Mouse (Mus musculus): Measurements from ENCODE around the gene Zmym6. TPM values are rescaled to one million over a fixed set of nuclear protein-coding genes. Genes with fewer than 3 reads are reported as not detected.

Zmym6 gene
- polyA plus RNA-seq, 1 experiment from 2014 or later = 33.7 TPM

DNA sequence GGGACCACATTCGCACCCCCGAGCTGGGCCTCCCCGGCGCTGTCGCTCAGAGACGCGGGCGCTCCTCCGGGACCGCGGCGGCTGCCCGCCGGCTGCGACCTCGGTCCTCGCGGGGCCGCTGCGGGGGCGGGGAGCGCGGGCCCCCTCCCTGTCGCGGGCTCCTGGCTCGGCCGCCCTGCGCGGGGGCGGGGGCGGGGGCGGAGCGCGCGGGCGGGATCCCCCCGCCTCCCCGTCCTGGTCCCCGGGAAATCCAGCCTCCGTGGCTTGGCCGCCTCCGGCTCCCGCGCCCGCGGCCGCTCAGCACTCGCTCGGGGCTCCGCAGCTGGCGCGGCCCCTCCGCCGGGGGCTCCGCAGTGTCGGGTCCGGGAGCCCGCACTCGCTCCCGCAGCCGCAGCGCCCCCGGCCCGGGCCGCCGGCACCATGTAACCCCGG is 91.7 kb downstream of the Zmym6 start, which contains the start of gene Dlgap3:
Dlgap3 (plus strand) TSS at position 291 of the 432 bp plus-strand sequence.
- Histone ChIP-seq H3K9me3 (replicated peaks) (no peaks in the 10 kb centered on the region), H3K27me3 (replicated peaks) (0 out of 2 replicates have a peak, but pooled peaks cover 6% of the 10 kb centered on the region), H3K4me2 (peak within 1 kb of the TSS; percentile 91), H3K9ac (replicated peaks) (peak within 1 kb of the TSS; percentile 96), H3K27ac (replicated peaks) (peak within 1 kb of the TSS; percentile 88), H3K4me3 (replicated peaks) (peak within 1 kb of the TSS; percentile 89), H3K36me3 (no peaks in the 10 kb centered on the region), H3K4me1 (peaks cover 49% of the 10 kb centered on the region)
- WGBS = 1% methylated on average over 53 of the region's 67 CpGs
- peak; percentile 81 for ATAC-seq (ENCODE audit: low FRiP score)

DNA sequence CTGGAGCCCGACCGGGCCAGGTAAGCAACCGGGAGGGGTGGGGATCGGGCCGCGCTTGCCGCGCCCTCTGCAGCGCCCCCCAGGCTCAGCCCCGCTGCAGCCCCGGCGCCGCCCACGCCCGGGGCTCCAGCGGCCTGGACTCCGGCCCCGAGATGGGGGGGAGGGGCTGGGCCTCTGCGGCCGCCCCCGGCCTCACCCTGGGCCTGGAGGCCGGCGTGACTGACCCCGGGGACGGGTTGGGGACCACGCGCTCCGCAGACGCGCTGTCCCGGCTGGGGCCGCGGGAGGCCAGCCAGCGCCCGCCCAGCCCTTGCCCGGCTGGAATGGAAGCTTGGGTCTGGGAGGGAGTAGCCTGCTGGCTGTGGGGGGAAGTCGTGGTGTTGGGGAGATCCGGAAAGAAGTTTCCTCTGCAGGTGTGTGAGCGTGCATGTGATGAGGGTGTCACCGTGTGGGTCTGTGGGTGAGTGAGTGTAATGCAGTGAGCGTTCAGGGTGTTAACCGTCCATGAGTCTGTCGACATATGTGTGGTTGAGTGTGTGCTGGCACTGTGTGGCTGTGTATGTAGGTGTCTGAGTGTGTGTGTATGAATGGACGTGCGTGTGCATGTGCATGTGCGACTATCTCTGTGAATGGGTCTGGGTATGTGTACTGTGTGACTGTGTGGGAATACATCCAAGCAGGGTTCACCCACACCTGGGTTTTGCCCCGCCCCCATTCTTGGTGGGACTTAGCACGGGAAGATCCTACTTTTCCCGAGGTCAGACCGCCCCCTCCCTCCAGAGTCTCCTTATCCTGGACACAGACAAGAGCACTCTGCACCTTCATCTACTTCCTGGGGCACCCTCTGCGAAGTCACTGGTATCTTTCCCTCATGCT is 92.4 kb downstream of the Zmym6 start:
- 2% methylated on average over 47 of the region's 51 CpGs for WGBS
- no peaks in the 10 kb centered on the region for H3K36me3 ChIP-seq
- H3K4me3 ChIP-seq (replicated peaks) = peak overlapping the region; percentile 89
- H3K27ac ChIP-seq (replicated peaks) = peak overlapping the region; percentile 88
- H3K9ac ChIP-seq (replicated peaks) = peak overlapping the region; percentile 96
- ATAC-seq (ENCODE audit: low FRiP score) = peak; percentile 52
- H3K9me3 ChIP-seq (replicated peaks) = no peaks in the 10 kb centered on the region
- H3K4me2 ChIP-seq = peak overlapping the region; percentile 91
- H3K4me1 ChIP-seq = peaks cover 49% of the 10 kb centered on the region
- H3K27me3 ChIP-seq (replicated peaks) = 0 out of 2 replicates have a peak, but pooled peaks cover 6% of the 10 kb centered on the region

DNA sequence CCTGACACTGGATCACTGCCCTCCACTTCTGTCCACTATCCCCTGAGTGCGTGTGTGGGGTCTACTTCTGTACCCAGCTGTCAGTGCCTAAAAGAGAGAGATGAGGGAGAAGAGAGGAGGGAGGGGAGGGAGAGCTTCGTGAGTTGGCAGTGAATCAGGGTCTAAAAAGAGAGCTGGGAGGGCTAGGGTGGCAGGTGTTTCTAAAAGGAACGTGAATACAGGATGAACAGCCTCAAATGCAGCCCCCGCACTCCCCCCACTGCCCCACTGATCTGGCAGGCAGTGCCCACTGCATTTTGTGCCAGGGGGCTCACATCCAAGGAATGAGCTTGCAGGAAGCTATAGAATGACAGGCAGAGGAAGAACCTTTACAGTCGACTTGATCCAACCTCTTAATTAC is 93.7 kb downstream of the Zmym6 start:
- Histone ChIP-seq H3K4me1 (peaks cover 52% of the 10 kb centered on the region), H3K27me3 (replicated peaks) (0 out of 2 replicates have a peak, but pooled peaks cover 6% of the 10 kb centered on the region), H3K4me2 (peak overlapping the region; percentile 91), H3K9ac (replicated peaks) (no peak overlapping the region), H3K4me3 (replicated peaks) (peak overlapping the region; percentile 89; the same call in 1 of the 2 replicates), H3K36me3 (no peaks in the 10 kb centered on the region), H3K9me3 (replicated peaks) (no peaks in the 10 kb centered on the region), H3K27ac (replicated peaks) (peak overlapping the region; percentile 37; the same call in 1 of the 2 replicates)
- 25% methylated on average over 5 of the region's 5 CpGs for WGBS
- no peak for ATAC-seq (ENCODE audit: low FRiP score)

DNA sequence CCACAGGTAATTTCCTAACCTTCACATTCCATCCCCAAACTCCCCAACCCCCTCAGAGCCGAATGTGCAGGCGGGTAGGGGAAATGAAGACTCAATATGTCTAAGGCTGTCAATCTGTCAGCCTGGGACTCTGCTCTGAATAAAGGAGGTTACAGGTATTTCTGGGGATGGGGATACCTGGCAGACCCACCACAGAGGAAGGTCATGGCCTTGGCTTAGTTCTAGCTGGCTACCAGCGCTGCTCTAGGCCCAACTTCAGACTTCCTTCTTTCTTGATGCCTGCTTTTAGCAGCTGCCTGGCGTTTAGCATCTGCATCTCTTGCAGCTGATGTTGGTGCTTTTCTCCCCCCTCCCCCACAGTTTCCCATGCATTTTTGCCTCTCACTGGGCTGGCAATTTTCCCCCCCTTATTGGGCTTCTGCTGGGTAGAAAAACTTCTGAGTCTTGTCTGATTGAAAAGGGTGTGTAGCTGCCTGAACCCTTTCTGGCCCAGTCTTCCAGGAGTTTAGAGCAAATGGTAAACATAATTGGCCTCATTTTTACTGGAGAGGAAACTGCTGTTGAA is 94.2 kb downstream of the Zmym6 start:
- H3K27me3 ChIP-seq (replicated peaks) = 0 out of 2 replicates have a peak, but pooled peaks cover 6% of the 10 kb centered on the region
- H3K9me3 ChIP-seq (replicated peaks) = no peaks in the 10 kb centered on the region
- H3K4me1 ChIP-seq = peaks cover 52% of the 10 kb centered on the region
- 0 out of 2 replicates have a peak overlapping the region, but pooled peaks have one; percentile 89 for H3K4me3 ChIP-seq (replicated peaks)
- ATAC-seq (ENCODE audit: low FRiP score) = no peak
- no peak overlapping the region; the same call in 1 of the 2 replicates for H3K27ac ChIP-seq (replicated peaks)
- 57% methylated on average over 4 of the region's 4 CpGs for WGBS
- H3K4me2 ChIP-seq = peak overlapping the region; percentile 91
- 0 out of 2 replicates have a peak overlapping the region, but pooled peaks have one; percentile 34 for H3K9ac ChIP-seq (replicated peaks)
- no peaks in the 10 kb centered on the region for H3K36me3 ChIP-seq

DNA sequence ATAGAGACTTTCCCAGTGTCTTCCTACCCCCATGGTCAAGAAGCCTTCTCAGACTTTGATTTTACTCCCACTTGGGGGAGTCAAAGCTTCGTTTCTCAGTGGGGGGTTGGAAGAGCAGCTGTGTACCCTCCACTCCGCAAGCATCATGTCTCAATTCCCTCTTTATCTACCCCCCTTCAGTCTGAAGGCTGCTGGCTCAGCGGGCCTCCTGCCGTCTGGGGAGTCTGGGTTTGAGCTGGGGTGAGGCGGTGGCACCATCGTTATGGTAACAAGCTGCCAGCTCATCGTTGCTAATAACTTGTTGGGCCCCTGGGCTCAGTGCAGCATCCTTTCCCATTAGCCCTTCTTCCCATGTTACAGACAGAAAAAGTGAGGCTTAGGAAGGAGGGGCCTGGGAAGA is 94.9 kb downstream of the Zmym6 start:
- no peak overlapping the region for H3K9ac ChIP-seq (replicated peaks)
- H3K9me3 ChIP-seq (replicated peaks) = no peaks in the 10 kb centered on the region
- 0 out of 2 replicates have a peak, but pooled peaks cover 3% of the 10 kb centered on the region for H3K27me3 ChIP-seq (replicated peaks)
- H3K4me2 ChIP-seq = peak overlapping the region; percentile 38
- ATAC-seq (ENCODE audit: low FRiP score) = no peak
- WGBS = 15% methylated on average over 7 of the region's 7 CpGs
- H3K27ac ChIP-seq (replicated peaks) = no peak overlapping the region
- H3K4me3 ChIP-seq (replicated peaks) = no peak overlapping the region; the same call in 1 of the 2 replicates
- H3K4me1 ChIP-seq = peaks cover 52% of the 10 kb centered on the region
- H3K36me3 ChIP-seq = no peaks in the 10 kb centered on the region

DNA sequence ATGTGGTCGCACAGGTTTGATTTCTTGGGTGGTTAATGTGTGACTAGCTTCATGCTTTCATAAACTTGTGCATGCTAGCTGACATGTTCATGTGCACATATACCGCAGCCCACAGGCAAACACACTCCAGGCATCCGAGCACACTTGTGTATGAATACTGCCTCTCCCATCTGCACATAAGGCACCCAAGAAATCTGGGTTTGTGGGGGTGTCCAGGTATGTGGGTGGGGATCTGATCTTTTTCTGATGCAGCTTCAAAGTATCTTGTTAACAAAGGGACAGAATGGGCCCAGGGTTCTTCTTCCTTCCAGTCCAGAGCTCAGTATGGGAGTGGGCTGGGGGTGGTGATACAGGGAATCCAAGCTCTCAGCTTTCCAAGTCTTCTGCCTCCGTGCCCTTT is 95.4 kb downstream of the Zmym6 start:
- Histone ChIP-seq H3K4me3 (replicated peaks) (no peak overlapping the region; the same call in 1 of the 2 replicates), H3K4me1 (peaks cover 50% of the 10 kb centered on the region), H3K9ac (replicated peaks) (no peak overlapping the region), H3K4me2 (peak overlapping the region; percentile 38), H3K27ac (replicated peaks) (no peak overlapping the region), H3K36me3 (no peaks in the 10 kb centered on the region), H3K9me3 (replicated peaks) (no peaks in the 10 kb centered on the region), H3K27me3 (replicated peaks) (0 out of 2 replicates have a peak, but pooled peaks cover 3% of the 10 kb centered on the region)
- no peak for ATAC-seq (ENCODE audit: low FRiP score)
- WGBS = 66% methylated on average over 4 of the region's 4 CpGs

DNA sequence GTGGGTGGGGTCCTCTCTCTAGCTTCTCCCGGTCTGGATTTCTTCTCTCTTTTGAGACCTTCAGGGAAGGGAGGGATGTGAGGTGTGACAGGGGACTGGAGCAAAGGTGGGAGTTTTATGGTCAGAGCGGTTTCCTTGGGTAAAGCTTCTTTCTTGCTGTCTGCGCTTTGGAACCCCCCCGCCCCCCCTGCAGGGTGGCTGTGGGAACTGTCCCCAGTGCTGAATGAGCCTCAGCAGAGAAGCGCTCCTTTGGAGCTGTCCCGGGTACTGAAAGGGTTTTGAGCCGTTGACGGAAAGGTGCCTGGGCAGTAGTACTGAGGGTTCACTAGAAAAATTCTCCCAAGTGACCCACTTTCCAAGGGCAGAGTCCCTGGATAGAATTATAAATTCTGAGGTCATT is 96.3 kb downstream of the Zmym6 start:
- Histone ChIP-seq H3K9me3 (replicated peaks) (no peaks in the 10 kb centered on the region), H3K9ac (replicated peaks) (0 out of 2 replicates have a peak overlapping the region, but pooled peaks have one; percentile 17), H3K27ac (replicated peaks) (no peak overlapping the region), H3K4me1 (peaks cover 44% of the 10 kb centered on the region), H3K36me3 (no peaks in the 10 kb centered on the region), H3K4me2 (peak overlapping the region; percentile 38), H3K27me3 (replicated peaks) (0 out of 2 replicates have a peak, but pooled peaks cover 3% of the 10 kb centered on the region), H3K4me3 (replicated peaks) (0 out of 2 replicates have a peak overlapping the region, but pooled peaks have one; percentile 13)
- WGBS = 6% methylated on average over 8 of the region's 8 CpGs
- no peak for ATAC-seq (ENCODE audit: low FRiP score)

Other genes starting within 250 kb of the Zmym6 start
- gene Zmym4, start 109.2 kb upstream of the Zmym6 start, polyA plus RNA-seq (2015; fragmentation: Nextera tagmentation; extraction: Ambion mirVana) = 22.6 and 24.9 TPM in 2 replicates
- 67.3 and 67.6 TPM in 2 replicates for gene Sfpq, start 56.1 kb upstream of the Zmym6 start, polyA plus RNA-seq (2015; fragmentation: Nextera tagmentation; extraction: Ambion mirVana)
- gene Zmym1, start 16.2 kb upstream of the Zmym6 start, polyA plus RNA-seq (2015; fragmentation: Nextera tagmentation; extraction: Ambion mirVana) = 24.6 and 25.6 TPM in 2 replicates
- 17.7 and 18.9 TPM in 2 replicates for gene Tmem35b, start 46.3 kb downstream of the Zmym6 start, polyA plus RNA-seq (2015; fragmentation: Nextera tagmentation; extraction: Ambion mirVana)
- 20.9 and 25.1 TPM in 2 replicates for gene Dlgap3, start 91.8 kb downstream of the Zmym6 start, polyA plus RNA-seq (2015; fragmentation: Nextera tagmentation; extraction: Ambion mirVana)
- gene Smim12, start 166.4 kb downstream of the Zmym6 start, polyA plus RNA-seq (2015; fragmentation: Nextera tagmentation; extraction: Ambion mirVana) = 61.7 and 68.9 TPM in 2 replicates
- gene Gja4, start 236.7 kb downstream of the Zmym6 start, polyA plus RNA-seq (2015; fragmentation: Nextera tagmentation; extraction: Ambion mirVana) = 20.4 and 20.5 TPM in 2 replicates